Mouse (Mus musculus): Measurements from ENCODE around the gene Mst1r.

GRCm38 (mm10) chr9:107919441-107919840, 12.8 kb downstream of the Mst1r start:
- TF ChIP-seq POLR2A (IDR thresholded peaks at IDR 0.05; ENCODE audit: insufficient read depth, low read depth, low read length): no peak
- TF ChIP-seq CTCF (IDR thresholded peaks at IDR 0.05): no peak
- no peak for TF ChIP-seq EP300 (IDR thresholded peaks at IDR 0.05; ENCODE audit: insufficient read depth, low read depth, low read length)

All from heart, adult 2 months (tissue).